Mouse (Mus musculus) neural tube, embryonic 15.5 days (tissue): Measurements from ENCODE around the gene Tnni1. TPM values are rescaled to one million over a fixed set of nuclear protein-coding genes. Genes with fewer than 3 reads are reported as not detected.

Source experiments
- ATAC-seq: fragments of 200-750 bp; cut with Nextera tagmentation; 2 replicates; pipeline ENCODE4 v1.8.0; 2017; ENCODE audit warnings: mild to moderate bottlenecking, moderate TSS enrichment, moderate library complexity; ENCODE audit not compliant: low FRiP score
- H3K27ac ChIP-seq: fragments of 300-500 bp; sonication (generic); replicated peaks from 2 replicates; pipeline ENCODE4 v1.5.1; 2015; ENCODE audit warnings: mild to moderate bottlenecking, inconsistent platforms
- H3K27me3 ChIP-seq: fragments of 300-500 bp; sonication (generic); replicated peaks from 2 replicates; pipeline ENCODE4 v1.6.1; 2015; ENCODE audit warnings: inconsistent platforms
- H3K36me3 ChIP-seq: fragments of 300-500 bp; sonication (generic); 2 replicates; pipeline ENCODE4 v1.6.1; 2015; ENCODE audit warnings: inconsistent platforms
- H3K4me1 ChIP-seq: fragments of 300-500 bp; sonication (generic); 2 replicates; pipeline ENCODE4 v1.6.1; 2015; ENCODE audit warnings: inconsistent platforms
- H3K4me2 ChIP-seq: fragments of 300-500 bp; sonication (generic); 2 replicates; pipeline ENCODE4 v1.6.1; 2015; ENCODE audit warnings: inconsistent platforms, mild to moderate bottlenecking, moderate library complexity
- H3K4me3 ChIP-seq: fragments of 300-500 bp; sonication (generic); replicated peaks from 2 replicates; pipeline ENCODE4 v1.5.1; 2015; ENCODE audit warnings: mild to moderate bottlenecking, inconsistent platforms
- H3K9ac ChIP-seq: fragments of 300-500 bp; sonication (generic); replicated peaks from 2 replicates; pipeline ENCODE4 v1.6.1; 2015; ENCODE audit warnings: mild to moderate bottlenecking, inconsistent platforms
- H3K9me3 ChIP-seq: fragments of 300-500 bp; sonication (generic); replicated peaks from 2 replicates; pipeline ENCODE4 v1.6.1; 2016; ENCODE audit warnings: inconsistent platforms
- WGBS: fragments of 180-500 bp; shearing (Covaris S2); methylation state at CpG from one replicate; pipeline ENCODE4 v1.1.7; 2015; ENCODE audit warnings: mixed read lengths; 5-methylcytosine and 5-hydroxymethylcytosine counted together
- polyA plus RNA-seq: library from polyadenylated mRNA; unstranded; fragments of >200 nt; fragmentation: Nextera tagmentation; extraction: Ambion mirVana; gene quantifications from 2 replicates; pipeline ENCODE4 v1.2.1, GENCODE M21; 2015

Tnni1 gene
- polyA plus RNA-seq, 1 experiment from 2014 or later = 31.1 TPM

- Histone ChIP-seq H3K4me2 (no peak overlapping the region), H3K4me1 (no peaks in the 10 kb centered on the region), H3K27me3 (peaks cover 20% of the 10 kb centered on the region), H3K36me3 (no peaks in the 10 kb centered on the region), H3K9me3 (no peaks in the 10 kb centered on the region), H3K4me3 (no peak overlapping the region), H3K9ac (no peak overlapping the region), H3K27ac (no peak overlapping the region)
- WGBS = 39% methylated on average over 2 of the region's 2 CpGs
- ATAC-seq = no peak
These were observed 33.4 kb downstream of the Tnni1 start for GRCm38 (mm10) chr1:135812618-135813017.

- 57% methylated on average over 4 of the region's 4 CpGs for WGBS
- no peak for ATAC-seq
- no peak overlapping the region for H3K27ac ChIP-seq
- no peaks in the 10 kb centered on the region for H3K36me3 ChIP-seq
- H3K4me1 ChIP-seq = peaks cover 2% of the 10 kb centered on the region
- no peak overlapping the region for H3K9ac ChIP-seq
- peaks cover 25% of the 10 kb centered on the region for H3K27me3 ChIP-seq
- no peak overlapping the region for H3K4me2 ChIP-seq
- no peaks in the 10 kb centered on the region for H3K9me3 ChIP-seq
- no peak overlapping the region for H3K4me3 ChIP-seq
These were observed 33.8 kb downstream of the Tnni1 start for GRCm38 (mm10) chr1:135813071-135813470.

GRCm38 (mm10) chr1:135813687-135814395 lies 34.6 kb downstream of the Tnni1 start:
- Histone ChIP-seq H3K4me1 (peaks cover 10% of the 10 kb centered on the region), H3K9ac (no peak overlapping the region), H3K36me3 (no peaks in the 10 kb centered on the region), H3K4me2 (no peak overlapping the region), H3K9me3 (no peaks in the 10 kb centered on the region), H3K27ac (no peak overlapping the region), H3K27me3 (peaks cover 32% of the 10 kb centered on the region), H3K4me3 (no peak overlapping the region)
- no peak for ATAC-seq
- 85% methylated on average over 5 of the region's 5 CpGs for WGBS

GRCm38 (mm10) chr1:135814531-135814930 lies 35.3 kb downstream of the Tnni1 start:
- WGBS = 81% methylated on average over 5 of the region's 5 CpGs

GRCm38 (mm10) chr1:135817595-135817994 lies 38.4 kb downstream of the Tnni1 start:
- peaks cover 58% of the 10 kb centered on the region for H3K27me3 ChIP-seq
- no peak for ATAC-seq
- no peak overlapping the region for H3K4me3 ChIP-seq
- 75% methylated on average over 4 of the region's 4 CpGs for WGBS
- H3K9ac ChIP-seq = no peak overlapping the region
- H3K9me3 ChIP-seq = no peaks in the 10 kb centered on the region
- H3K36me3 ChIP-seq = no peaks in the 10 kb centered on the region
- H3K27ac ChIP-seq = no peak overlapping the region
- H3K4me1 ChIP-seq = peaks cover 13% of the 10 kb centered on the region
- no peak overlapping the region; the same call in 1 of the 2 replicates for H3K4me2 ChIP-seq

More at GRCm38 (mm10) chr1:135814531-135814930, 35.3 kb downstream of the Tnni1 start:
- Histone ChIP-seq H3K4me1 (peaks cover 13% of the 10 kb centered on the region), H3K27me3 (peaks cover 39% of the 10 kb centered on the region), H3K36me3 (no peaks in the 10 kb centered on the region), H3K9me3 (no peaks in the 10 kb centered on the region), H3K9ac (no peak overlapping the region), H3K4me2 (no peak overlapping the region), H3K4me3 (no peak overlapping the region), H3K27ac (no peak overlapping the region)
- no peak for ATAC-seq

- peak within 1 kb of the TSS; percentile 99 for H3K4me2 ChIP-seq
- under 1% methylated on average over 63 of the region's 63 CpGs for WGBS
- peak within 1 kb of the TSS; percentile 49 for H3K4me3 ChIP-seq
- no peak within 1 kb of the TSS for H3K27ac ChIP-seq
- H3K9me3 ChIP-seq = no peaks in the 10 kb centered on the region
- H3K36me3 ChIP-seq = no peaks in the 10 kb centered on the region
- H3K9ac ChIP-seq = peak within 1 kb of the TSS; percentile 57
- peaks cover 58% of the 10 kb centered on the region for H3K27me3 ChIP-seq
- peak; percentile 48; the same call in 1 of the 2 replicates for ATAC-seq
- H3K4me1 ChIP-seq = peaks cover 13% of the 10 kb centered on the region
These were observed 39.4 kb downstream of the Tnni1 start, which contains the start of gene Lad1 for GRCm38 (mm10) chr1:135818481-135819086. Gene Lad1, plus strand, starts transcription at chr1:135818598.

- Histone ChIP-seq H3K36me3 (no peaks in the 10 kb centered on the region), H3K4me2 (no peak overlapping the region), H3K27ac (no peak overlapping the region), H3K4me3 (no peak overlapping the region), H3K9ac (no peak overlapping the region), H3K27me3 (peaks cover 56% of the 10 kb centered on the region), H3K4me1 (peaks cover 13% of the 10 kb centered on the region), H3K9me3 (no peaks in the 10 kb centered on the region)
- WGBS = 82% methylated on average over 10 of the region's 10 CpGs
- no peak for ATAC-seq
These were observed 40.8 kb downstream of the Tnni1 start for GRCm38 (mm10) chr1:135820071-135820470.

GRCm38 (mm10) chr1:135820736-135821364 lies 41.6 kb downstream of the Tnni1 start:
- Histone ChIP-seq H3K36me3 (no peaks in the 10 kb centered on the region), H3K27me3 (peaks cover 56% of the 10 kb centered on the region), H3K9me3 (no peaks in the 10 kb centered on the region), H3K9ac (no peak overlapping the region), H3K27ac (no peak overlapping the region), H3K4me2 (no peak overlapping the region), H3K4me3 (no peak overlapping the region), H3K4me1 (peaks cover 13% of the 10 kb centered on the region)
- no peak for ATAC-seq
- 69% methylated on average over 16 of the region's 16 CpGs for WGBS

GRCm38 (mm10) chr1:135821780-135822179 lies 42.5 kb downstream of the Tnni1 start:
- ATAC-seq = no peak
- Histone ChIP-seq H3K9ac (no peak overlapping the region), H3K4me1 (peaks cover 13% of the 10 kb centered on the region), H3K27me3 (peaks cover 47% of the 10 kb centered on the region), H3K36me3 (no peaks in the 10 kb centered on the region), H3K9me3 (no peaks in the 10 kb centered on the region), H3K27ac (no peak overlapping the region), H3K4me3 (no peak overlapping the region), H3K4me2 (no peak overlapping the region)
- 70% methylated on average over 7 of the region's 7 CpGs for WGBS

- Histone ChIP-seq H3K9me3 (no peaks in the 10 kb centered on the region), H3K4me3 (no peak overlapping the region), H3K27ac (no peak overlapping the region), H3K4me2 (no peak overlapping the region), H3K27me3 (no peaks in the 10 kb centered on the region), H3K9ac (no peak overlapping the region), H3K4me1 (no peaks in the 10 kb centered on the region), H3K36me3 (no peaks in the 10 kb centered on the region)
- WGBS = 19% methylated on average over 1 of the region's 1 CpGs
- no peak for ATAC-seq
These were observed 49.7 kb downstream of the Tnni1 start for GRCm38 (mm10) chr1:135828918-135829317.

GRCm38 (mm10) chr1:135834206-135834859 lies 55.1 kb downstream of the Tnni1 start:
- Histone ChIP-seq H3K9me3 (no peaks in the 10 kb centered on the region), H3K9ac (no peak overlapping the region), H3K27me3 (no peaks in the 10 kb centered on the region), H3K27ac (no peak overlapping the region), H3K4me2 (no peak overlapping the region), H3K36me3 (no peaks in the 10 kb centered on the region), H3K4me1 (peaks cover 2% of the 10 kb centered on the region; the same call in 1 of the 2 replicates), H3K4me3 (no peak overlapping the region)
- ATAC-seq = no peak
- WGBS = 76% methylated on average over 6 of the region's 6 CpGs
